Mouse (Mus musculus): ENCODE data around the gene Supt4a. TPM values are rescaled to one million over a fixed set of nuclear protein-coding genes. Genes with fewer than 3 reads are reported as not detected.
A peak's percentile ranks its signal among the peaks of the same experiment; 100 is the strongest.

The Supt4a gene
- polyA plus RNA-seq, 1 experiment = 43.3 TPM

- Histone ChIP-seq H3K4me1 (ENCODE audit: control insufficient read depth, insufficient read depth, insufficient read length, low read length) (peaks cover 2% of the 10 kb centered on the region; the same call in 1 of the 2 replicates), H3K36me3 (ENCODE audit: control insufficient read depth, insufficient read depth, low read length) (peaks cover 31% of the 10 kb centered on the region), H3K27ac (ENCODE audit: insufficient read depth, low read depth, low read length) (no peak overlapping the region), H3K4me3 (ENCODE audit: low read depth, low read length) (no peak overlapping the region), H3K27me3 (ENCODE audit: control insufficient read depth, insufficient read depth, low read length) (no peaks in the 10 kb centered on the region)
- WGBS = 65% methylated on average over 4 of the region's 4 CpGs
- no peak for TF ChIP-seq POLR2A (IDR thresholded peaks at IDR 0.05; ENCODE audit: low read depth, low read length)
- peak; percentile 32; the same call in 1 of the 2 replicates for TF ChIP-seq CTCF (IDR thresholded peaks at IDR 0.05; ENCODE audit: extremely low read depth, insufficient read length, insufficient replicate concordance, low read depth, low read length)
These were observed 14.5 kb upstream of the Supt4a start for GRCm38 (mm10) chr11:87722891-87723290.

DNA sequence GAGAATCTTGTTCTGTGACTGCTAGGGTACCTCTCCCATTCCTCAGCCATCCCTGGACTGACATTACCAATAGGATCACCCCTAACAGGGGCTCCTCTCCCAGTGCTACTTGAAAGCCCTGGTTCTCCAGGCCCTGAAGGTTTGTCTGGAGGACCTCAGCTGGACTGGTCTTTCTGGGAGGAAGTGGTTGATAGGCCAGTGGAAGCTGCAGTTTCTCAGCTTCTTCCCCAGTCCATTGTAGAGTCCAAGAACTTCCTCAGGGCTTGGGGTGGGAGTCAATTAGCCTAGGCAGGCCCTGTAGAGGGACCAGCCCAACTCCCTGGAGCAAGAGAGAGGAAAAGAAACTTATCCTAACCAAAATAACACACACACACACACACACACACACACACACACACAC lies 11.8 kb upstream of the Supt4a start:
- Histone ChIP-seq H3K4me1 (ENCODE audit: control insufficient read depth, insufficient read depth, insufficient read length, low read length) (peaks cover 2% of the 10 kb centered on the region; the same call in 1 of the 2 replicates), H3K36me3 (ENCODE audit: control insufficient read depth, insufficient read depth, low read length) (peaks cover 31% of the 10 kb centered on the region), H3K27me3 (ENCODE audit: control insufficient read depth, insufficient read depth, low read length) (no peaks in the 10 kb centered on the region), H3K27ac (ENCODE audit: insufficient read depth, low read depth, low read length) (no peak overlapping the region), H3K4me3 (ENCODE audit: low read depth, low read length) (no peak overlapping the region)
- TF ChIP-seq POLR2A (IDR thresholded peaks at IDR 0.05; ENCODE audit: low read depth, low read length) (no peak), CTCF (IDR thresholded peaks at IDR 0.05; ENCODE audit: extremely low read depth, insufficient read length, insufficient replicate concordance, low read depth, low read length) (no peak)

GRCm38 (mm10) chr11:87725964-87726562 lies 11.3 kb upstream of the Supt4a start:
- no peak overlapping the region for H3K4me3 ChIP-seq (ENCODE audit: low read depth, low read length)
- H3K4me1 ChIP-seq (ENCODE audit: control insufficient read depth, insufficient read depth, insufficient read length, low read length) = peaks cover 2% of the 10 kb centered on the region; the same call in 1 of the 2 replicates
- 45% methylated on average over 6 of the region's 6 CpGs for WGBS
- H3K27me3 ChIP-seq (ENCODE audit: control insufficient read depth, insufficient read depth, low read length) = no peaks in the 10 kb centered on the region
- peaks cover 33% of the 10 kb centered on the region for H3K36me3 ChIP-seq (ENCODE audit: control insufficient read depth, insufficient read depth, low read length)
- no peak overlapping the region for H3K27ac ChIP-seq (ENCODE audit: insufficient read depth, low read depth, low read length)
- TF ChIP-seq CTCF (IDR thresholded peaks at IDR 0.05; ENCODE audit: extremely low read depth, insufficient read length, insufficient replicate concordance, low read depth, low read length) (no peak), POLR2A (IDR thresholded peaks at IDR 0.05; ENCODE audit: low read depth, low read length) (no peak)

DNA sequence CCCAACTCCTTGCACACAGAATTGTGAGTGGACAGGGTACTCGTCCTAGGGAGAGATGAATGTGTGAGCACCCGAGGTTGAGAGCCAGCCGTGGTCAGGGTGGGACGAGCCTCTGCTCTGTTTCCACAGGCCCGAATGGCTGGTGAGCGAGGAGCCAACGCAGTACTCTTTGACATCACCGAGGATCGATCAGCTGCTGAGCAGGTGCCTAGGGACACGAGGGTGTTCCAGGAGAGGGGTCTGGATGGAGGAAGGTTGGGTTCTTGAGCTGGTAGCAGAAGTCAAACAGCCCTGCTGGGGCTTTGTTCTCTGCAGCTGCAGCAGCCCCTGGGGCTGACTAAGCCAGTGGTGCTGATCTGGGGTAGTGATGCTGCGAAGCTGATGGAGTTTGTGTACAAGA lies 10.3 kb upstream of the Supt4a start:
- 67% methylated on average over 11 of the region's 11 CpGs for WGBS
- TF ChIP-seq CTCF (IDR thresholded peaks at IDR 0.05; ENCODE audit: extremely low read depth, insufficient read length, insufficient replicate concordance, low read depth, low read length) (no peak), POLR2A (IDR thresholded peaks at IDR 0.05; ENCODE audit: low read depth, low read length) (no peak)

DNA sequence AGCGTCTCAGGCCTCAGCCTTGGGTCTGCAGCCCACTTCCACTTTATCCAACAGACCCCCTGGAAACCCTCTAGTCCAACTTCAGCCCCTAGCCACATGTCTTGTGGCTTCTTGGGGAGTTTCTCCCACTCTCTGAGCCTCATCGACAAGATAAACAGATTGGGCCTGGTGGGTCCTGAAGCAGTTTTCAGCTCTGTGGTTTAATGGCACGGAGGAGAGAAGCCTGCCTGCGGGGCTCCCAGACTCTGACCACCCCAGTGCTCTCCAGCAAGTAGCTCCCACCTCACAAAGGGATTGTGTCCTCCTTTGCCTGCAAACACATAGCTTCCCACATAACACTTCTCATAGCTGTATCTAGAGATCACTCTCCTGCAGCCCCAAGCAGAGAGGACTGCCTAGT lies 9.9 kb upstream of the Supt4a start:
- Histone ChIP-seq H3K36me3 (ENCODE audit: control insufficient read depth, insufficient read depth, low read length) (peaks cover 44% of the 10 kb centered on the region), H3K27ac (ENCODE audit: insufficient read depth, low read depth, low read length) (no peak overlapping the region), H3K27me3 (ENCODE audit: control insufficient read depth, insufficient read depth, low read length) (no peaks in the 10 kb centered on the region), H3K4me3 (ENCODE audit: low read depth, low read length) (no peak overlapping the region), H3K4me1 (ENCODE audit: control insufficient read depth, insufficient read depth, insufficient read length, low read length) (peaks cover 2% of the 10 kb centered on the region; the same call in 1 of the 2 replicates)
- WGBS = 75% methylated on average over 4 of the region's 4 CpGs
- TF ChIP-seq CTCF (IDR thresholded peaks at IDR 0.05; ENCODE audit: extremely low read depth, insufficient read length, insufficient replicate concordance, low read depth, low read length) = no peak
- no peak for TF ChIP-seq POLR2A (IDR thresholded peaks at IDR 0.05; ENCODE audit: low read depth, low read length)

More for the DNA sequence above, 10.3 kb upstream of the Supt4a start:
- Histone ChIP-seq H3K27ac (ENCODE audit: insufficient read depth, low read depth, low read length) (no peak overlapping the region), H3K36me3 (ENCODE audit: control insufficient read depth, insufficient read depth, low read length) (peaks cover 42% of the 10 kb centered on the region), H3K4me3 (ENCODE audit: low read depth, low read length) (no peak overlapping the region), H3K4me1 (ENCODE audit: control insufficient read depth, insufficient read depth, insufficient read length, low read length) (peaks cover 2% of the 10 kb centered on the region; the same call in 1 of the 2 replicates), H3K27me3 (ENCODE audit: control insufficient read depth, insufficient read depth, low read length) (no peaks in the 10 kb centered on the region)

- H3K4me1 ChIP-seq (ENCODE audit: control insufficient read depth, insufficient read depth, insufficient read length, low read length) = peaks cover 2% of the 10 kb centered on the region; the same call in 1 of the 2 replicates
- peaks cover 41% of the 10 kb centered on the region for H3K36me3 ChIP-seq (ENCODE audit: control insufficient read depth, insufficient read depth, low read length)
- no peak overlapping the region for H3K4me3 ChIP-seq (ENCODE audit: low read depth, low read length)
- H3K27me3 ChIP-seq (ENCODE audit: control insufficient read depth, insufficient read depth, low read length) = no peaks in the 10 kb centered on the region
- TF ChIP-seq CTCF (IDR thresholded peaks at IDR 0.05; ENCODE audit: extremely low read depth, insufficient read length, insufficient replicate concordance, low read depth, low read length) (no peak), POLR2A (IDR thresholded peaks at IDR 0.05; ENCODE audit: low read depth, low read length) (no peak)
- no peak overlapping the region for H3K27ac ChIP-seq (ENCODE audit: insufficient read depth, low read depth, low read length)
- WGBS = 60% methylated on average over 18 of the region's 18 CpGs
These were observed 8.3 kb upstream of the Supt4a start for GRCm38 (mm10) chr11:87728850-87729592.

DNA sequence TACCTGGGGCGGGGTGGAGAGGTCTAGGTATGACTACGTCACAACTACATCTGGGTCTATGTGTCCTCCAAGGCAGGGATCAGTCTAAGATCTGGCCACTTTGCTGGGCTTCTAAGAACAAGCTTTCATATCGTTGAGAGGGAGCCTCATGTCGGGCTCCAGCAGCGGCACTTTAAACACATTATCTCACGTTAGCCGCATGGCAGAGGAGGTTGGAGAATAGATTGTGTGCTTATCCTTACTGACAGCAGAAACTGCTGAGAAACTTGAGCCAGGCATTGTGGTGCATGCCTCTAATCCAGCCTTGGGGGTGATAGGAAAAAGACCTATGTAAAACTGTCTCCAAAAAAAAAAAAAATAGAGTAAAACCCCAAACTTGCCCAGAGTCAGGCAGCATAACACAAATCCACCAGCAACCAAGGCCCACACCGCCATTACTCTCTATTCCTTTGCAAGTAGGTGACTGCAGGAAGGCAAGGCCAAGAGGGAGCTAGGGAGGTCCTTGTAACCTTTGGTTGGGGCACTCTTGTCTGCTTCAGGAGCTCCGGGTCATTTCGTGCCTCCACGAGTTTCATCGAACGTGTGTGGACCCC lies 7.7 kb upstream of the Supt4a start:
- TF ChIP-seq CTCF (IDR thresholded peaks at IDR 0.05; ENCODE audit: extremely low read depth, insufficient read length, insufficient replicate concordance, low read depth, low read length) (no peak), POLR2A (IDR thresholded peaks at IDR 0.05; ENCODE audit: low read depth, low read length) (no peak)
- H3K36me3 ChIP-seq (ENCODE audit: control insufficient read depth, insufficient read depth, low read length) = peaks cover 46% of the 10 kb centered on the region

More for the DNA sequence above, 7.7 kb upstream of the Supt4a start:
- Histone ChIP-seq H3K4me1 (ENCODE audit: control insufficient read depth, insufficient read depth, insufficient read length, low read length) (peaks cover 2% of the 10 kb centered on the region), H3K27me3 (ENCODE audit: control insufficient read depth, insufficient read depth, low read length) (no peaks in the 10 kb centered on the region), H3K27ac (ENCODE audit: insufficient read depth, low read depth, low read length) (no peak overlapping the region), H3K4me3 (ENCODE audit: low read depth, low read length) (no peak overlapping the region)
- 81% methylated on average over 13 of the region's 13 CpGs for WGBS
